Mouse (Mus musculus): ENCODE data around the gene Tmem115.

DNA sequence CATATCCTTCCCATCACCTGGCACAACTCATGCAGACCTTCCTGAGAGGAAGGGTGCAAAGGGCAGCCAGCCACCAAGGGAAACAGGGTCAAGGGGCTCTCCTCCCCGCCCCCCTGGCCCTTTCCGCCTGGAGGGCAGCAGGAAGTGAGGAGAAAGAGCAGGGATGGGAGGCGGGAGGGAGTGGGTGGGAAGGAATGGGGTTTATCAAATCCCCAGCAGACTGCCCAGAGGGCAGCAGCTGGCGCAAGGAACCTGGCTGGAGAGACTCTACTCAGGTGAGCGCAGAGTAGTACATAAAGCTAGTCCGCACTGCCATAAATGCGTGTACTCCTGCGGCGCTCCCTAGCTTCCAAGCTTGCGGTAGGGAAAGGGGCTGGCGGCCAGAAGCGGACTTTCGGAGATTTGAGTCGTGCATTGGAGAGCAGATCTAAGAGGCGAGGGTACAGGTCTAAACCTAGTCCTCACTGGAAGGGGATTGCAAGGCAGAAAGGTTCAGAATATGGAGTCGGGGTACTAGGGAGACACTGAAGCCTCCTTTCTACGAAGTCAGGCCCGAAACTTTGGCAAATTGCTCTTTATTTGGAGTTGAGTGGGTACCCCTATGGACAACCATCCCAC lies 34.1 kb downstream of the Tmem115 start, which contains the start of gene Hyal2:
- TF ChIP-seq CTCF (IDR thresholded peaks at IDR 0.05; ENCODE audit: extremely low read depth, insufficient read length, insufficient replicate concordance, low read depth, low read length) (no peak), POLR2A (IDR thresholded peaks at IDR 0.05; ENCODE audit: low read depth, low read length) (peak; percentile 31; the same call in 1 of the 2 replicates)
